Mouse (Mus musculus) bone marrow, adult 2 months (tissue): ENCODE measurements around the gene Fam219b.

ENCODE experiments used
- CTCF ChIP-seq: fragments of 200-500 bp; IDR thresholded peaks from 2 replicates; pipeline ENCODE4 v1.5.1; 2011; ENCODE audit warnings: low read length, control low read depth; ENCODE audit not compliant: control insufficient read depth, insufficient read depth
- POLR2A ChIP-seq: fragments of 200-500 bp; IDR thresholded peaks from 2 replicates; pipeline ENCODE4 v1.6.1; 2011; ENCODE audit warnings: low read depth, mild to moderate bottlenecking, control low read depth, low read length, borderline replicate concordance; ENCODE audit not compliant: control insufficient read depth

GRCm38 (mm10) chr9:57566846-57567245, 29.5 kb downstream of the Fam219b start:
- TF ChIP-seq CTCF (no peak), POLR2A (no peak)
